Mouse (Mus musculus) heart, postnatal 0 days (tissue): ENCODE results near the gene Fam178b.

Source experiments
- CTCF ChIP-seq: IDR thresholded peaks from 2 replicates; pipeline ENCODE4 v1.5.1; 2016; ENCODE audit warnings: antibody characterized with exemption, control low read depth, low read depth
- EP300 ChIP-seq: IDR thresholded peaks from 2 replicates; pipeline ENCODE4 v1.6.1; 2016; ENCODE audit warnings: antibody characterized with exemption, low read depth

GRCm38 (mm10) chr1:36613374-36613895, 69.5 kb downstream of the Fam178b start:
- TF ChIP-seq EP300 (no peak), CTCF (no peak)
